Mouse (Mus musculus) hindbrain, postnatal 0 days (tissue): ENCODE measurements around the gene Dnaja4. TPM values are rescaled to one million over a fixed set of nuclear protein-coding genes. Genes with fewer than 3 reads are reported as not detected.

ENCODE experiments used
- ATAC-seq: fragments of 200-750 bp; cut with Nextera tagmentation; 2 replicates; pipeline ENCODE4 v1.8.0; 2017; ENCODE audit warnings: mild to moderate bottlenecking, moderate TSS enrichment, moderate library complexity
- DNase-seq: peaks from one replicate; pipeline ENCODE4 v3.0.0-alpha.2; 2015; ENCODE audit warnings: low spot score
- H3K27ac ChIP-seq: fragments of 300-500 bp; sonication (generic); 2 replicates; pipeline ENCODE4 v1.5.1; 2014; ENCODE audit warnings: mild to moderate bottlenecking
- H3K27me3 ChIP-seq: fragments of 300-500 bp; sonication (generic); 2 replicates; pipeline ENCODE4 v1.6.1; 2014; ENCODE audit warnings: low read length, mixed read lengths; ENCODE audit not compliant: insufficient read depth
- H3K36me3 ChIP-seq: fragments of 300-500 bp; sonication (generic); 2 replicates; pipeline ENCODE4 v1.6.1; 2014; ENCODE audit warnings: low read length, mixed read lengths; ENCODE audit not compliant: insufficient read depth
- H3K4me1 ChIP-seq: fragments of 300-500 bp; sonication (generic); 2 replicates; pipeline ENCODE4 v1.6.1; 2014; ENCODE audit warnings: antibody characterized with exemption, low read length, mixed read lengths; ENCODE audit not compliant: insufficient read depth
- H3K4me2 ChIP-seq: fragments of 300-500 bp; sonication (generic); 2 replicates; pipeline ENCODE4 v1.6.1; 2014; ENCODE audit warnings: low read depth, mild to moderate bottlenecking, low read length, moderate library complexity, mixed read lengths
- H3K4me3 ChIP-seq: fragments of 300-500 bp; sonication (generic); 2 replicates; pipeline ENCODE4 v1.5.1; 2014; ENCODE audit warnings: low read length
- H3K9ac ChIP-seq: fragments of 300-500 bp; sonication (generic); replicated peaks from 2 replicates; pipeline ENCODE4 v1.6.1; 2014; ENCODE audit warnings: mild to moderate bottlenecking, low read length, moderate library complexity, mixed read lengths
- H3K9me3 ChIP-seq: fragments of 300-500 bp; sonication (generic); 2 replicates; pipeline ENCODE4 v1.6.1; 2016; ENCODE audit warnings: low read length, mixed read lengths
- CTCF ChIP-seq: IDR thresholded peaks from 2 replicates; pipeline ENCODE4 v1.5.1; 2016; ENCODE audit warnings: antibody characterized with exemption, control low read depth, low read depth
- WGBS: fragments of 180-500 bp; shearing (Covaris S2); extraction: QIAGEN DNeasy Blood & Tissue Kit; methylation state at CpG from one replicate; pipeline ENCODE4 v1.1.7; 2014; 5-methylcytosine and 5-hydroxymethylcytosine counted together
- polyA plus RNA-seq: library from polyadenylated mRNA; unstranded; fragments of >200 nt; fragmentation: Nextera tagmentation; extraction: Ambion mirVana; gene quantifications from 2 replicates; pipeline ENCODE4 v1.2.1, GENCODE M21; 2015
- total RNA-seq: library from RNA; depleted of rRNA; stranded (reverse); fragments of >200 nt; gene quantifications from 2 replicates; pipeline ENCODE4 v1.2.3, GENCODE M21; 2014

Dnaja4 gene
- total and polyA plus RNA-seq, 2 experiments from 2014 or later: 5.5 to 6.7 TPM

- H3K9me3 ChIP-seq: no peaks in the 10 kb centered on the region
- DNase-seq: peak; percentile 63
- no peak for ATAC-seq
- H3K36me3 ChIP-seq: peaks cover 20% of the 10 kb centered on the region
- no peak overlapping the region for H3K27ac ChIP-seq
- TF ChIP-seq CTCF: peak; percentile 72
- H3K27me3 ChIP-seq: no peaks in the 10 kb centered on the region
- H3K4me2 ChIP-seq: no peak overlapping the region
- H3K4me3 ChIP-seq: no peak overlapping the region
- 91% methylated on average over 2 of the region's 2 CpGs for WGBS
- no peak overlapping the region for H3K9ac ChIP-seq
- H3K4me1 ChIP-seq: peaks cover 8% of the 10 kb centered on the region
Observed at GRCm38 (mm10) chr9:54732122-54732521, 33.4 kb downstream of the Dnaja4 start.

- peak; percentile 63 for TF ChIP-seq CTCF
- Histone ChIP-seq H3K4me1 (peaks cover 8% of the 10 kb centered on the region), H3K27me3 (no peaks in the 10 kb centered on the region), H3K4me3 (peak within 1 kb of the TSS; percentile 68), H3K9ac (peak within 1 kb of the TSS; percentile 64), H3K4me2 (peak within 1 kb of the TSS; percentile 89), H3K27ac (peak within 1 kb of the TSS; percentile 13; the same call in 1 of the 2 replicates), H3K36me3 (peaks cover 6% of the 10 kb centered on the region; the same call in 1 of the 2 replicates), H3K9me3 (no peaks in the 10 kb centered on the region)
- WGBS: 3% methylated on average over 32 of the region's 32 CpGs
- ATAC-seq (peak; percentile 97), DNase-seq (peak; percentile 97)
Observed at GRCm38 (mm10) chr9:54733921-54734638, 35.4 kb downstream of the Dnaja4 start, which contains the start of gene Wdr61. Gene Wdr61, minus strand, starts transcription at chr9:54734519.

GRCm38 (mm10) chr9:54734639-54735252, 36.1 kb downstream of the Dnaja4 start:
- Histone ChIP-seq H3K27ac (no peak overlapping the region), H3K4me2 (peak overlapping the region; percentile 89), H3K4me3 (peak overlapping the region; percentile 68), H3K9ac (peak overlapping the region; percentile 64; the same call in 1 of the 2 replicates), H3K9me3 (no peaks in the 10 kb centered on the region), H3K36me3 (no peaks in the 10 kb centered on the region; the same call in 1 of the 2 replicates), H3K4me1 (peaks cover 8% of the 10 kb centered on the region), H3K27me3 (no peaks in the 10 kb centered on the region)
- ATAC-seq (no peak), DNase-seq (no peak)
- no peak for TF ChIP-seq CTCF
- 21% methylated on average over 11 of the region's 11 CpGs for WGBS

GRCm38 (mm10) chr9:54736284-54736701, 37.6 kb downstream of the Dnaja4 start:
- peak; percentile 2; the same call in 1 of the 2 replicates for ATAC-seq
- H3K9ac ChIP-seq: no peak overlapping the region
- peak; percentile 85 for TF ChIP-seq CTCF
- H3K4me3 ChIP-seq: no peak overlapping the region
- DNase-seq: peak; percentile 90
- 18% methylated on average over 9 of the region's 9 CpGs for WGBS
- H3K27me3 ChIP-seq: no peaks in the 10 kb centered on the region
- no peaks in the 10 kb centered on the region for H3K36me3 ChIP-seq
- no peak overlapping the region for H3K4me2 ChIP-seq
- H3K9me3 ChIP-seq: no peaks in the 10 kb centered on the region
- H3K27ac ChIP-seq: no peak overlapping the region
- peaks cover 8% of the 10 kb centered on the region for H3K4me1 ChIP-seq

- Histone ChIP-seq H3K9me3 (no peaks in the 10 kb centered on the region), H3K27ac (no peak overlapping the region), H3K27me3 (no peaks in the 10 kb centered on the region), H3K36me3 (no peaks in the 10 kb centered on the region), H3K4me3 (no peak overlapping the region), H3K4me2 (no peak overlapping the region), H3K9ac (no peak overlapping the region), H3K4me1 (peaks cover 3% of the 10 kb centered on the region)
- WGBS: 20% methylated on average over 3 of the region's 3 CpGs
- DNase-seq: peak; percentile 89
- peak; percentile 43; the same call in 1 of the 2 replicates for ATAC-seq
- peak; percentile 92 for TF ChIP-seq CTCF
Observed at GRCm38 (mm10) chr9:54738376-54738775, 39.7 kb downstream of the Dnaja4 start.

- no peak overlapping the region for H3K4me2 ChIP-seq
- WGBS: 87% methylated on average over 4 of the region's 4 CpGs
- DNase-seq (no peak), ATAC-seq (no peak)
- H3K36me3 ChIP-seq: no peaks in the 10 kb centered on the region
- H3K9ac ChIP-seq: no peak overlapping the region
- no peaks in the 10 kb centered on the region for H3K4me1 ChIP-seq
- no peak overlapping the region for H3K27ac ChIP-seq
- H3K9me3 ChIP-seq: no peaks in the 10 kb centered on the region
- TF ChIP-seq CTCF: no peak
- H3K27me3 ChIP-seq: no peaks in the 10 kb centered on the region
- no peak overlapping the region for H3K4me3 ChIP-seq
Observed at GRCm38 (mm10) chr9:54743891-54744290, 45.2 kb downstream of the Dnaja4 start.
